Mouse (Mus musculus): ENCODE data around the gene Ramp1.

DNA sequence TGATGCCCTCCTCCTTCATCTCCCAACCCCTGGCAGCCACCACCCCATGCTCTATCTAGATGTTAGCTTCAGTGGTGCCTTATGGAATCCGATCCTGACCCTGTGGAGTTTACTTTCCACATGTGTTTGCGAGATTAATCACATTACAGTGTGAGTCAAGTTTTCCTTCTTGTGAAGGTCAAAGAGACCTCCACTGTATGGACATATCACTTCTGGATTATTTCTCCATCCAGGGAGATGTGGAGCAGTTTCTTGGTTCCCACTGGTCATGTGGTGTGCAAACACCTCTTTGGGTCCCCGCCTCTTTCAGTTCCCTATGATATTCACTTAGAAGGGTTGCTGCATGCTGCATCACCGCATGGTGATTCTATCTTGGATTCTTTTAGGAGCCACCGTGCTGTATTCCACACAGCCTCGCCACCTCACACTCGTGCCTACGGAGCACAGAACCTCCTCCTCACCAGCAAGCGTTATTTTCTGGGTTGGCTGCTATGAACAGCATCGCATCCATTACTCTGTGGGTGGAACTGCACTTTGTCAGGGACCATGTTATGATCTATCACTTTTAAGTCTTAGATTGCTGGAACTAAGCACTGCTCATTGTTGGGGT is 9.3 kb downstream of the Ramp1 start:
- TF ChIP-seq GATA1 (IDR thresholded peaks at IDR 0.05; ENCODE audit: borderline replicate concordance, low read length) (no peak), FLI1 (IDR thresholded peaks at IDR 0.05; ENCODE audit: low read length) (no peak)
